Mouse (Mus musculus) hindlimb bud, embryonic 11.5 days (tissue): ENCODE data around the gene Kcna10.

Experiments used
- DNase-seq: peaks from one replicate; pipeline ENCODE4 v3.0.0-alpha.2; 2012; ENCODE audit warnings: low read depth, low spot score; ENCODE audit errors: extremely low spot score

The Kcna10 gene

GRCm38 (mm10) chr3:107239607-107240006 lies 56.8 kb downstream of the Kcna10 start, which contains the start of gene Prok1:
Prok1 (minus strand) TSS chr3:107239707.
- DNase-seq, result no peak

DNA sequence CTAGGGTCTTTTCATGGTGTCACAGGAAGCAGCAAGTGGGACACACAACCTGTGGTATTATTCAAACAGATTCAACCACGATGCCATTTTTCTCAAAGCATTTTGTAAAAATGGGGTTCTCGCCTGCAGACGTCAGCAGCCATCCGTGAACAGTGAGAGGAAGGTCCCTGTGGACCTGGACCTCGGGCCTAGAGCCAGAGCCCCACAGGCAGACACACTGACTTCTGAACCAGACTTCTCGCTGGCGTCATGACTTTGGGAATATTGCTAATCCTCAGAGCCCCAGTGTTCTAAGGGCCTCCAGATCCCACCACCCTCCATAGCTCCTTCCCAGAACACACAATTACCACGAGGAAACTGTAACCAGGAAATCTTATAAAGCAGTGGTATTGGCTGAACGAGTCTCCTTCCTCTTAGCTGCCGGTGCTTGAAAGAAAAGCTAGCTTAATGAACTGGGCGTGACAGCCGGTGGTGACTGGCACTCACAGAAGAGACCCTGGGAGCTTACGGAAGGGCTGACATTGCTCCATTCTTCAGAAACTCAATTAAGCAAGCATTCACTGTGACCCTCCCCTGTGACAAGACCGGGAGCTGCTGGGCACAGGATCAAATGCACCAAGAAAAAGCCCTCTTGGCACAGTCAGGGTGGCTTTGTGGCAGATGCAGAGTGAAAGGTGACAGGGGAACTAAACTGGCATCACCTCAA lies 58.7 kb downstream of the Kcna10 start:
- DNase-seq, result no peak
